Mouse (Mus musculus) heart, postnatal 0 days (tissue): ENCODE measurements around the gene B3gat3. TPM values are rescaled to one million over a fixed set of nuclear protein-coding genes. Genes with fewer than 3 reads are reported as not detected.

Experiments used
- ATAC-seq: fragments of 200-750 bp; cut with Nextera tagmentation; 2 replicates; pipeline ENCODE4 v1.8.0; 2017; ENCODE audit warnings: low read depth, moderate number of reproducible peaks, moderate library complexity; ENCODE audit not compliant: insufficient read depth
- DNase-seq: peaks from one replicate; pipeline ENCODE4 v3.0.0-alpha.2; 2016; ENCODE audit warnings: low spot score
- H3K27ac ChIP-seq: fragments of 300-500 bp; sonication (generic); 2 replicates; pipeline ENCODE4 v1.5.1; 2014; ENCODE audit warnings: low read depth, mild to moderate bottlenecking
- H3K27me3 ChIP-seq: fragments of 300-500 bp; sonication (generic); 2 replicates; pipeline ENCODE4 v1.6.1; 2014; ENCODE audit warnings: low read length, mixed read lengths; ENCODE audit not compliant: control insufficient read depth, insufficient read depth
- H3K36me3 ChIP-seq: fragments of 300-500 bp; sonication (generic); replicated peaks from 2 replicates; pipeline ENCODE4 v1.6.1; 2014; ENCODE audit warnings: low read length, mixed read lengths; ENCODE audit not compliant: control insufficient read depth, insufficient read depth
- H3K4me1 ChIP-seq: fragments of 300-500 bp; sonication (generic); 2 replicates; pipeline ENCODE4 v1.6.1; 2014; ENCODE audit warnings: antibody characterized with exemption; ENCODE audit not compliant: control insufficient read depth, insufficient read depth
- H3K4me2 ChIP-seq: fragments of 300-500 bp; sonication (generic); 2 replicates; pipeline ENCODE4 v1.6.1; 2014; ENCODE audit warnings: low read depth, mild to moderate bottlenecking, low read length, moderate library complexity
- H3K4me3 ChIP-seq: fragments of 300-500 bp; sonication (generic); 2 replicates; pipeline ENCODE4 v1.5.1; 2014; ENCODE audit warnings: low read depth, low read length
- H3K9ac ChIP-seq: fragments of 300-500 bp; sonication (generic); replicated peaks from 2 replicates; pipeline ENCODE4 v1.6.1; 2014; ENCODE audit warnings: low read depth, low read length, mixed read lengths
- H3K9me3 ChIP-seq: fragments of 300-500 bp; sonication (generic); replicated peaks from 2 replicates; pipeline ENCODE4 v1.6.1; 2016; ENCODE audit warnings: low read length; ENCODE audit not compliant: control insufficient read depth
- CTCF ChIP-seq: IDR thresholded peaks from 2 replicates; pipeline ENCODE4 v1.5.1; 2016; ENCODE audit warnings: antibody characterized with exemption, control low read depth, low read depth
- EP300 ChIP-seq: IDR thresholded peaks from 2 replicates; pipeline ENCODE4 v1.6.1; 2016; ENCODE audit warnings: antibody characterized with exemption, low read depth
- WGBS: fragments of 180-500 bp; shearing (Covaris S2); extraction: QIAGEN DNeasy Blood & Tissue Kit; methylation state at CpG from one replicate; pipeline ENCODE4 v1.1.7; 2014; 5-methylcytosine and 5-hydroxymethylcytosine counted together
- polyA plus RNA-seq: library from polyadenylated mRNA; unstranded; fragments of >200 nt; fragmentation: Nextera tagmentation; extraction: Ambion mirVana; gene quantifications from 2 replicates; pipeline ENCODE4 v1.2.1, GENCODE M21; 2015
- total RNA-seq: library from RNA; depleted of rRNA; stranded (reverse); fragments of >200 nt; gene quantifications from 2 replicates; pipeline ENCODE4 v1.2.3, GENCODE M21; 2014; ENCODE audit warnings: low replicate concordance

Gene B3gat3
- total and polyA plus RNA-seq, 2 experiments from 2014 or later: 26.8 to 54.2 TPM

GRCm38 (mm10) chr19:8936736-8937135 is 16.6 kb downstream of the B3gat3 start:
- WGBS: 85% methylated on average over 2 of the region's 2 CpGs
- peaks cover 44% of the 10 kb centered on the region for H3K36me3 ChIP-seq
- no peak overlapping the region for H3K4me2 ChIP-seq
- H3K4me3 ChIP-seq: no peak overlapping the region
- no peak for ATAC-seq
- no peak for DNase-seq
- TF ChIP-seq EP300: no peak
- TF ChIP-seq CTCF: no peak
- H3K27ac ChIP-seq: no peak overlapping the region
- H3K4me1 ChIP-seq: no peaks in the 10 kb centered on the region
- no peaks in the 10 kb centered on the region for H3K27me3 ChIP-seq
- H3K9me3 ChIP-seq: no peaks in the 10 kb centered on the region
- no peak overlapping the region for H3K9ac ChIP-seq

- Histone ChIP-seq H3K4me1 (peaks cover 20% of the 10 kb centered on the region; the same call in 1 of the 2 replicates), H3K4me3 (no peak overlapping the region), H3K36me3 (peaks cover 37% of the 10 kb centered on the region), H3K9ac (no peak overlapping the region), H3K4me2 (peak overlapping the region; percentile 68; the same call in 1 of the 2 replicates), H3K27me3 (no peaks in the 10 kb centered on the region), H3K9me3 (no peaks in the 10 kb centered on the region), H3K27ac (no peak overlapping the region)
- ATAC-seq: no peak
- 86% methylated on average over 14 of the region's 15 CpGs for WGBS
- DNase-seq: no peak
- TF ChIP-seq EP300 (no peak), CTCF (no peak)
Measured at GRCm38 (mm10) chr19:8940526-8941133, 20.5 kb downstream of the B3gat3 start.

GRCm38 (mm10) chr19:8941136-8941514 is 21.0 kb downstream of the B3gat3 start:
- Histone ChIP-seq H3K4me2 (peak overlapping the region; percentile 68), H3K4me3 (peak overlapping the region; percentile 68), H3K27me3 (no peaks in the 10 kb centered on the region), H3K4me1 (peaks cover 20% of the 10 kb centered on the region; the same call in 1 of the 2 replicates), H3K9me3 (no peaks in the 10 kb centered on the region), H3K36me3 (peaks cover 38% of the 10 kb centered on the region), H3K27ac (peak overlapping the region; percentile 26), H3K9ac (peak overlapping the region; percentile 94)
- TF ChIP-seq EP300 (no peak), CTCF (no peak)
- no peak for ATAC-seq
- 47% methylated on average over 10 of the region's 10 CpGs for WGBS
- DNase-seq: no peak

GRCm38 (mm10) chr19:8941515-8942217 is 21.5 kb downstream of the B3gat3 start, which contains the start of gene Mta2:
TSS of gene Mta2 (plus strand) at chr19:8941875.
- DNase-seq (peak; percentile 98), ATAC-seq (peak; percentile 96)
- TF ChIP-seq EP300 (0 out of 2 replicates have a peak, but pooled peaks have one; percentile 62), CTCF (no peak)
- peak within 1 kb of the TSS; percentile 68 for H3K4me2 ChIP-seq
- H3K27ac ChIP-seq: peak within 1 kb of the TSS; percentile 97
- H3K9ac ChIP-seq: peak within 1 kb of the TSS; percentile 94
- H3K36me3 ChIP-seq: peaks cover 37% of the 10 kb centered on the region
- WGBS: under 1% methylated on average over 64 of the region's 64 CpGs
- peak within 1 kb of the TSS; percentile 68 for H3K4me3 ChIP-seq
- H3K27me3 ChIP-seq: no peaks in the 10 kb centered on the region
- peaks cover 20% of the 10 kb centered on the region; the same call in 1 of the 2 replicates for H3K4me1 ChIP-seq
- no peaks in the 10 kb centered on the region for H3K9me3 ChIP-seq

GRCm38 (mm10) chr19:8942276-8942964 is 22.2 kb downstream of the B3gat3 start:
- Histone ChIP-seq H3K9me3 (no peaks in the 10 kb centered on the region), H3K27ac (peak overlapping the region; percentile 97), H3K9ac (peak overlapping the region; percentile 94), H3K4me1 (peaks cover 20% of the 10 kb centered on the region; the same call in 1 of the 2 replicates), H3K4me2 (peak overlapping the region; percentile 68), H3K27me3 (no peaks in the 10 kb centered on the region), H3K36me3 (peaks cover 36% of the 10 kb centered on the region), H3K4me3 (peak overlapping the region; percentile 68)
- WGBS: under 1% methylated on average over 46 of the region's 46 CpGs
- DNase-seq (peak; percentile 51), ATAC-seq (peak; percentile 58)
- TF ChIP-seq EP300: no peak
- TF ChIP-seq CTCF: no peak
